In the genomic region with DNA sequence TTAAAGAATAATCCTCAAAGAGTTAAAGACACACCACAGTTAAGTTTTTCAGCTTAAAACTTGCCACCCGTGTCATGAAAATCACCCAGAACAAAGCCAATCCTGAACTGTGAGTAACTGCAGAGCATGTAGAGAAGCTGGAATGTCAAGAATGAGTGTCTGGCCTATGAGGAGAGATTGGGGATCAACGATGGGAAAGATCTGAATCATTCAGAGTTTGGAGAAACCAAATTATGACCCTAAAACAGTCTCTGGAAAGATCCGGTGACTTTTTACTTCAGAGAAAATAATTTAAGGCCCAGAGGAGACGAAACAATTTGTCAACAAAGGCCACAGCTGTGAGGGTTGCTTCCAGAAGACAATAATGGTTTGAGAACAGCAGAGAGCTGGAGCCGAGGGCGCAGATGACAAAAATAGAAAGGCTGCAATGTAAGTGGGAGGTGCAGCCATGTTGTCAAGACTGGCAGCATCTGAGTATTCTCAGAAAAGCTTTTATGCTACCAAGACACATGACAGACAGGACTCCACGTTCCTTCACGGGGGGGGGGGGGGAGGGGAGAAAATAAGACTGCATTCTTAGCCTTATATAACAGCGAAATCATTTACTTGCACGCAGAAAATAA, we compare ENCODE assay signal across 14 mouse cellular contexts. TPM values are rescaled to one million over a fixed set of nuclear protein-coding genes. Genes with fewer than 3 reads are reported as not detected.
DNase-seq lines count a peak whose midpoint lies in the region; ATAC-seq and TF ChIP-seq lines count a peak whose summit lies in the region.
"Had no signal": no experiment of that assay in that cellular context is flagged by ENCODE, and none has a peak within 500 bp of the region (broad histone marks: within the 10 kb centered on the region; RNA-seq: fewer than 3 reads in every experiment).

No protein-coding gene starts in this region.

- peaks cover 5% of the 10 kb centered on the region; the same call in 1 of the 2 replicates for H3K4me1 ChIP-seq in forebrain, embryonic 15.5 days
- H3K4me1 ChIP-seq in forebrain, embryonic 12.5 days = no peaks in the 10 kb centered on the region
- H3K4me1 ChIP-seq in kidney, postnatal 0 days (replicated peaks; ENCODE audit: insufficient read depth, low read length) = no peaks in the 10 kb centered on the region; the same call in 1 of the 2 replicates
- 0 out of 2 replicates have a peak, but pooled peaks cover 15% of the 10 kb centered on the region for H3K4me1 ChIP-seq in heart, postnatal 0 days (ENCODE audit: control insufficient read depth, insufficient read depth)
- H3K4me1 ChIP-seq: limb, embryonic 13.5 days; neural tube, embryonic 12.5 days had no signal

- H3K27ac ChIP-seq in forebrain, embryonic 15.5 days (replicated peaks) = peak overlapping the region; percentile 35
- no peak overlapping the region for H3K27ac ChIP-seq in forebrain, embryonic 12.5 days
- H3K27ac ChIP-seq in kidney, postnatal 0 days = no peak overlapping the region; the same call in 1 of the 2 replicates
- peak overlapping the region; percentile 81 for H3K27ac ChIP-seq in heart, postnatal 0 days (ENCODE audit: low read depth)
- H3K27ac ChIP-seq: limb, embryonic 13.5 days; midbrain, embryonic 12.5 days; neural tube, embryonic 12.5 days had no signal

- no peak for TF ChIP-seq CTCF in kidney, postnatal 0 days (IDR thresholded peaks at IDR 0.05; ENCODE audit: low read depth)
- no peak for TF ChIP-seq CTCF in heart, postnatal 0 days (IDR thresholded peaks at IDR 0.05; ENCODE audit: low read depth)

- peak; percentile 71 for DNase-seq in kidney, postnatal 0 days (ENCODE audit: low spot score)
- no peak for DNase-seq in kidney, postnatal 10 days
- DNase-seq in brain, adult 2 months (ENCODE audit: low read depth, low spot score) = peak; percentile 79
- peak; percentile 66 for DNase-seq in heart, postnatal 0 days (ENCODE audit: low spot score)
- no peak for DNase-seq in adrenal gland, adult 2 months
- DNase-seq in lung, postnatal 36 days = no peak
- DNase-seq: cerebellum, adult 8-10 months; kidney, postnatal 14 days; thymus, postnatal 14 days had no signal

- 0 out of 2 replicates have a peak, but pooled peaks have one; percentile 48 for ATAC-seq in forebrain, embryonic 15.5 days (replicated peaks)
- ATAC-seq in forebrain, embryonic 12.5 days (ENCODE audit: low FRiP score) = no peak
- no peak for ATAC-seq in kidney, postnatal 0 days (replicated peaks; ENCODE audit: low FRiP score, low read depth)
- ATAC-seq in heart, postnatal 0 days (ENCODE audit: insufficient read depth, low read depth) = peak; percentile 73

- H3K4me3 ChIP-seq in forebrain, embryonic 15.5 days = no peak overlapping the region
- H3K4me3 ChIP-seq in forebrain, embryonic 12.5 days (replicated peaks) = no peak overlapping the region
- H3K4me3 ChIP-seq in kidney, postnatal 0 days (replicated peaks; ENCODE audit: low read depth, low read length) = no peak overlapping the region
- H3K4me3 ChIP-seq in heart, postnatal 0 days (ENCODE audit: low read depth, low read length) = no peak overlapping the region
- H3K4me3 ChIP-seq: limb, embryonic 13.5 days; midbrain, embryonic 12.5 days; neural tube, embryonic 12.5 days had no signal

- no peaks in the 10 kb centered on the region for H3K9me3 ChIP-seq in forebrain, embryonic 15.5 days
- no peaks in the 10 kb centered on the region for H3K9me3 ChIP-seq in forebrain, embryonic 12.5 days
- H3K9me3 ChIP-seq in kidney, postnatal 0 days (replicated peaks; ENCODE audit: low read length) = no peaks in the 10 kb centered on the region
- H3K9me3 ChIP-seq in heart, postnatal 0 days (replicated peaks; ENCODE audit: control insufficient read depth, low read length) = no peaks in the 10 kb centered on the region
- H3K9me3 ChIP-seq: limb, embryonic 13.5 days; midbrain, embryonic 12.5 days; neural tube, embryonic 12.5 days had no signal

- 57% methylated on average over 10 of the region's 10 CpGs for WGBS in forebrain, embryonic 15.5 days
- 66% methylated on average over 10 of the region's 10 CpGs for WGBS in forebrain, embryonic 12.5 days
- 48% methylated on average over 10 of the region's 10 CpGs for WGBS in kidney, postnatal 0 days
- WGBS in heart, postnatal 0 days = 24% methylated on average over 10 of the region's 10 CpGs

- no peak for TF ChIP-seq EP300 in heart, postnatal 0 days (IDR thresholded peaks at IDR 0.05; ENCODE audit: low read depth)

- H3K27me3 ChIP-seq in forebrain, embryonic 15.5 days = no peaks in the 10 kb centered on the region
- H3K27me3 ChIP-seq in forebrain, embryonic 12.5 days = no peaks in the 10 kb centered on the region
- no peaks in the 10 kb centered on the region for H3K27me3 ChIP-seq in kidney, postnatal 0 days (ENCODE audit: insufficient read depth, low read length)
- H3K27me3 ChIP-seq in heart, postnatal 0 days (ENCODE audit: control insufficient read depth, insufficient read depth, low read length) = no peaks in the 10 kb centered on the region
- H3K27me3 ChIP-seq: limb, embryonic 13.5 days; midbrain, embryonic 12.5 days; neural tube, embryonic 12.5 days had no signal

- H3K9ac ChIP-seq in forebrain, embryonic 15.5 days (replicated peaks) = no peak overlapping the region
- H3K9ac ChIP-seq in forebrain, embryonic 12.5 days = no peak overlapping the region
- no peak overlapping the region for H3K9ac ChIP-seq in kidney, postnatal 0 days (ENCODE audit: low read depth, low read length)
- H3K9ac ChIP-seq in heart, postnatal 0 days (replicated peaks; ENCODE audit: low read depth, low read length) = no peak overlapping the region
- H3K9ac ChIP-seq: limb, embryonic 13.5 days; midbrain, embryonic 12.5 days; neural tube, embryonic 12.5 days had no signal

- no peaks in the 10 kb centered on the region for H3K36me3 ChIP-seq in forebrain, embryonic 15.5 days
- H3K36me3 ChIP-seq in forebrain, embryonic 12.5 days (replicated peaks) = no peaks in the 10 kb centered on the region
- no peaks in the 10 kb centered on the region for H3K36me3 ChIP-seq in kidney, postnatal 0 days (ENCODE audit: insufficient read depth, low read length)
- H3K36me3 ChIP-seq in heart, postnatal 0 days (replicated peaks; ENCODE audit: control insufficient read depth, insufficient read depth, low read length) = no peaks in the 10 kb centered on the region
- H3K36me3 ChIP-seq: limb, embryonic 13.5 days; midbrain, embryonic 12.5 days; neural tube, embryonic 12.5 days had no signal

- H3K4me2 ChIP-seq in forebrain, embryonic 15.5 days (replicated peaks) = no peak overlapping the region
- H3K4me2 ChIP-seq in forebrain, embryonic 12.5 days = no peak overlapping the region
- no peak overlapping the region for H3K4me2 ChIP-seq in kidney, postnatal 0 days (ENCODE audit: low read length)
- no peak overlapping the region for H3K4me2 ChIP-seq in heart, postnatal 0 days (ENCODE audit: low read depth, low read length)
- H3K4me2 ChIP-seq: limb, embryonic 13.5 days; midbrain, embryonic 12.5 days; neural tube, embryonic 12.5 days had no signal

RNA-seq across cellular contexts. Expression of a gene that starts 20.2 kb away (rescaled TPM):
- 0.66 and 0.67 TPM in 2 replicates for polyA plus RNA-seq in forebrain, embryonic 15.5 days (2015; fragmentation: Nextera tagmentation; extraction: Ambion mirVana)
- polyA plus RNA-seq in forebrain, embryonic 12.5 days (2016; fragmentation: Nextera tagmentation; extraction: Ambion mirVana) = not detected in 2 replicates
- polyA plus RNA-seq in kidney, postnatal 0 days (2015; fragmentation: Nextera tagmentation; extraction: Ambion mirVana) = 8.7 and 11.4 TPM in 2 replicates
- total RNA-seq in heart, postnatal 0 days (2014; rRNA removed; ENCODE audit: low replicate concordance) = 7.3 and 12.7 TPM in 2 replicates
- polyA plus RNA-seq in heart, postnatal 0 days (2015; fragmentation: Nextera tagmentation; extraction: Ambion mirVana) = 1.6 and 1.9 TPM in 2 replicates
- total RNA-seq in adrenal gland, adult 2 months (2021) = 100 to 1,000 TPM; 114 to 135 TPM
- 56.4 and 56.8 TPM in 2 replicates for polyA plus RNA-seq in adrenal gland, adult 2 months (2012; rRNA removed)
- polyA plus RNA-seq: midbrain, embryonic 12.5 days; neural tube, embryonic 12.5 days had no signal

RNA-seq across cellular contexts. Expression of a gene that starts 29.3 kb away (rescaled TPM):
- polyA plus RNA-seq in forebrain, embryonic 15.5 days (2015; fragmentation: Nextera tagmentation; extraction: Ambion mirVana) = 5.1 and 5.3 TPM in 2 replicates
- 6.3 and 6.9 TPM in 2 replicates for polyA plus RNA-seq in forebrain, embryonic 12.5 days (2016; fragmentation: Nextera tagmentation; extraction: Ambion mirVana)
- 47.6 and 48.9 TPM in 2 replicates for polyA plus RNA-seq in kidney, postnatal 0 days (2015; fragmentation: Nextera tagmentation; extraction: Ambion mirVana)
- 71.1 and 122 TPM in 2 replicates for total RNA-seq in heart, postnatal 0 days (2014; rRNA removed; ENCODE audit: low replicate concordance)
- 92.2 and 93.3 TPM in 2 replicates for polyA plus RNA-seq in heart, postnatal 0 days (2015; fragmentation: Nextera tagmentation; extraction: Ambion mirVana)
- total RNA-seq in adrenal gland, adult 2 months (2021) = 100 to 1,000 TPM; 156 to 178 TPM
- polyA plus RNA-seq in adrenal gland, adult 2 months (2012; rRNA removed) = 182 and 309 TPM in 2 replicates

RNA-seq across cellular contexts. Expression of a gene that starts 36.2 kb away (rescaled TPM):
- polyA plus RNA-seq in forebrain, embryonic 15.5 days (2015; fragmentation: Nextera tagmentation; extraction: Ambion mirVana) = 0.41 and 0.62 TPM in 2 replicates
- polyA plus RNA-seq in forebrain, embryonic 12.5 days (2016; fragmentation: Nextera tagmentation; extraction: Ambion mirVana) = 0.31 and 0.77 TPM in 2 replicates
- polyA plus RNA-seq in kidney, postnatal 0 days (2015; fragmentation: Nextera tagmentation; extraction: Ambion mirVana) = 1.6 and 1.9 TPM in 2 replicates
- 9.8 and 19.2 TPM in 2 replicates for total RNA-seq in heart, postnatal 0 days (2014; rRNA removed; ENCODE audit: low replicate concordance)
- 6.0 and 8.1 TPM in 2 replicates for polyA plus RNA-seq in heart, postnatal 0 days (2015; fragmentation: Nextera tagmentation; extraction: Ambion mirVana)
- total RNA-seq in adrenal gland, adult 2 months (2021) = 1 to 10 TPM in 1 of 2 experiments, under 1 TPM in 1; 0.69 to 2.3 TPM
- polyA plus RNA-seq in adrenal gland, adult 2 months (2012; rRNA removed) = 0.30 and 0.31 TPM in 2 replicates

RNA-seq across cellular contexts. Expression of a gene that starts 42.2 kb away (rescaled TPM):
- 1.3 TPM in 2 replicates for polyA plus RNA-seq in forebrain, embryonic 15.5 days (2015; fragmentation: Nextera tagmentation; extraction: Ambion mirVana)
- polyA plus RNA-seq in forebrain, embryonic 12.5 days (2016; fragmentation: Nextera tagmentation; extraction: Ambion mirVana) = 0.31 and 1.0 TPM in 2 replicates
- polyA plus RNA-seq in kidney, postnatal 0 days (2015; fragmentation: Nextera tagmentation; extraction: Ambion mirVana) = 1.4 and 1.7 TPM in 2 replicates
- 0.08 and 0.61 TPM in 2 replicates for total RNA-seq in heart, postnatal 0 days (2014; rRNA removed; ENCODE audit: low replicate concordance)
- 0.54 and 0.79 TPM in 2 replicates for polyA plus RNA-seq in heart, postnatal 0 days (2015; fragmentation: Nextera tagmentation; extraction: Ambion mirVana)
- 1 to 10 TPM; 1.1 to 3.3 TPM for total RNA-seq in adrenal gland, adult 2 months (2021)
- polyA plus RNA-seq in adrenal gland, adult 2 months (2012; rRNA removed) = 0.15 and 0.75 TPM in 2 replicates

Comparison
In these comparisons a context has a peak if more than half of its experiments do, and no peak if none do; other contexts are left out.
1. ATAC-seq: peak in forebrain, embryonic 15.5 days (single experiment) and heart, postnatal 0 days (single experiment); none in forebrain, embryonic 12.5 days (single experiment) and kidney, postnatal 0 days (single experiment).
2. H3K27ac ChIP-seq: peak in forebrain, embryonic 15.5 days (single experiment) and heart, postnatal 0 days (single experiment); none in forebrain, embryonic 12.5 days (single experiment) and kidney, postnatal 0 days (single experiment).
3. DNase-seq: peak in kidney, postnatal 0 days (single experiment), brain, adult 2 months (single experiment) and heart, postnatal 0 days (single experiment); none in kidney, postnatal 10 days (single experiment), adrenal gland, adult 2 months (single experiment) and lung, postnatal 36 days (single experiment).